Mouse (Mus musculus) lung, embryonic 16.5 days (tissue): Measurements from ENCODE around the gene Tango2. TPM values are rescaled to one million over a fixed set of nuclear protein-coding genes. Genes with fewer than 3 reads are reported as not detected.
"Not testable (repeated sequence)": the region's sequence is repeated elsewhere in the genome, so short reads cannot be mapped to it uniquely, and the experiment has no call there.

ENCODE experiments used
- ATAC-seq: fragments of 200-750 bp; cut with Nextera tagmentation; 2 replicates; pipeline ENCODE4 v1.8.0; 2017; ENCODE audit warnings: low read depth, mild to moderate bottlenecking, moderate library complexity
- H3K27ac ChIP-seq: fragments of 300-500 bp; sonication (generic); 2 replicates; pipeline ENCODE4 v1.5.1; 2014; ENCODE audit warnings: mild to moderate bottlenecking, control low read depth, low read length
- H3K27me3 ChIP-seq: fragments of 300-500 bp; sonication (generic); 2 replicates; pipeline ENCODE4 v1.6.1; 2014; ENCODE audit warnings: low read depth, low read length, mixed read lengths; ENCODE audit not compliant: control insufficient read depth, insufficient read depth
- H3K36me3 ChIP-seq: fragments of 300-500 bp; sonication (generic); 2 replicates; pipeline ENCODE4 v1.6.1; 2014; ENCODE audit warnings: low read length; ENCODE audit not compliant: control insufficient read depth, insufficient read depth
- H3K4me1 ChIP-seq: fragments of 300-500 bp; sonication (generic); replicated peaks from 2 replicates; pipeline ENCODE4 v1.6.1; 2014; ENCODE audit warnings: low read length, mixed read lengths; ENCODE audit not compliant: control insufficient read depth, insufficient read depth
- H3K4me2 ChIP-seq: fragments of 300-500 bp; sonication (generic); 2 replicates; pipeline ENCODE4 v1.6.1; 2014; ENCODE audit warnings: low read depth, low read length, control low read depth
- H3K4me3 ChIP-seq: fragments of 300-500 bp; sonication (generic); 2 replicates; pipeline ENCODE4 v1.5.1; 2014; ENCODE audit warnings: mild to moderate bottlenecking, low read length, control low read depth
- H3K9ac ChIP-seq: fragments of 300-500 bp; sonication (generic); 2 replicates; pipeline ENCODE4 v1.6.1; 2014; ENCODE audit warnings: low read length, control low read depth
- H3K9me3 ChIP-seq: fragments of 300-500 bp; sonication (generic); 2 replicates; pipeline ENCODE4 v1.6.1; 2016; ENCODE audit warnings: low read length; ENCODE audit not compliant: control insufficient read depth
- WGBS: fragments of 180-500 bp; shearing (Covaris S2); extraction: QIAGEN DNeasy Blood & Tissue Kit; methylation state at CpG from one replicate; pipeline ENCODE4 v1.1.7; 2014; 5-methylcytosine and 5-hydroxymethylcytosine counted together
- polyA plus RNA-seq: library from polyadenylated mRNA; unstranded; fragments of >200 nt; fragmentation: Nextera tagmentation; extraction: Ambion mirVana; gene quantifications from 2 replicates; pipeline ENCODE4 v1.2.1, GENCODE M21; 2015

Tango2 gene
- polyA plus RNA-seq, 1 experiment from 2014 or later = 27.0 TPM

- WGBS = 3% methylated on average over 9 of the region's 10 CpGs
- peaks cover 20% of the 10 kb centered on the region for H3K4me1 ChIP-seq
- H3K36me3 ChIP-seq, H3K9me3 ChIP-seq, H3K27me3 ChIP-seq, ATAC-seq: not testable (repeated sequence)
- H3K27ac ChIP-seq = peak overlapping the region; percentile 55; the same call in 1 of the 2 replicates
- H3K4me2 ChIP-seq = peak overlapping the region; percentile 48
- peak overlapping the region; percentile 65 for H3K9ac ChIP-seq
- peak overlapping the region; percentile 76 for H3K4me3 ChIP-seq
Measured at GRCm38 (mm10) chr16:18289614-18290013, 58.3 kb downstream of the Tango2 start.

DNA sequence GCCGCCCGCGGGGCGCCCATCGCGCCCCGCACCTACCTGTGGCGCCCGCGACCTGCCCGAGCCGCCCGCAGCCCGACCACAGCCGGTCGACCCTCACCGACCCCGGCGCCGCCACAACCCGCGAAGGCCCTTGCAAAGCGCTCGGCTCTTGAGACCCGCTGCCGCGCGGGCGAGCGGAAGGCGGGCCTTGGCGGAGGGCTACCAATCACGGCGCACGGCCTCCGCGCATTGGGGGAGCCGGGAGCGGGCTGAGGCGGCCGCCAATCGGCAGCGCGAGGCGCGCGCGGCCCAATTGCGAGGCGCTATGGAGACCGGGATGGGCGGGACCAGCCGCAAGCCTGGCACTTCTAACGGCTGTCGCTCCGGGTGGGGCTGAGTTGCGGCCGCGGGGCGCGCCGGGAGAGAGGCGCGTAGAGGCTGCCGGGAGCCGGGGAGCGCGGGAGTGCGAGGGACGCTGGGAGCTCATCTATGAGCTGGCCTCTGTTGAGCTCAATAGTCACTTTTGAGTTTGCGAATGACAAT is 58.8 kb downstream of the Tango2 start, which contains the start of gene Dgcr8:
Gene Dgcr8, minus strand, starts transcription at position 180 of the 522 bp plus-strand sequence.
- peak within 1 kb of the TSS; percentile 76 for H3K4me3 ChIP-seq
- H3K9me3 ChIP-seq = no peaks in the 10 kb centered on the region
- peak within 1 kb of the TSS; percentile 91 for H3K27ac ChIP-seq
- WGBS = under 1% methylated on average over 47 of the region's 71 CpGs
- H3K4me1 ChIP-seq = peaks cover 20% of the 10 kb centered on the region
- peak within 1 kb of the TSS; percentile 73 for H3K4me2 ChIP-seq
- peaks cover 9% of the 10 kb centered on the region for H3K36me3 ChIP-seq
- no peaks in the 10 kb centered on the region for H3K27me3 ChIP-seq
- peak within 1 kb of the TSS; percentile 89 for H3K9ac ChIP-seq
- ATAC-seq = peak; percentile 99

DNA sequence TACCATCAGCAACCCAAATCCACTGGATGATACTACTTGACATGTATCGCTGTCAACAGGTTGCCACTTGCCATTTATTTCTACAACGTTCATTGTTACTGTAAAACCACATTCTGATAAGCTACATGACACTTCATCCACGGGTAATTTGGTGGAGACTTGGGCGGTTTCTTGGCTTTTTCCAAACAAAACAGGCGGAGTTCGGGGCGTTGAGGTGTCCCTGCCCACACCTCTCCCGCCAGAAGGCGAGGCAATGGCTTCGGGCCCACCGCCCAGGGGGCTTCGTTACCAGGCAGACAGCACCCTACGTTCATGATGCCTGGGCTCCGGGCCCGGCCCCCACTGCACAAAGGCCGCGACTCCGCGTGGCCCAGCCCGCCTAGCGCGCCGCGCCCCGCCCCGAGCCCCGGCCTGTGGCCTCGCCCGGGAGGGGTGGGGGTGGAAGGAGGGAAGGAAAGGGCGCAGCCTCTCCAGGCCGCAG is 59.3 kb downstream of the Tango2 start:
- Histone ChIP-seq H3K4me2 (peak overlapping the region; percentile 73), H3K4me1 (peaks cover 20% of the 10 kb centered on the region), H3K4me3 (peak overlapping the region; percentile 76), H3K9me3 (no peaks in the 10 kb centered on the region), H3K9ac (peak overlapping the region; percentile 89), H3K27ac (peak overlapping the region; percentile 91), H3K36me3 (peaks cover 14% of the 10 kb centered on the region), H3K27me3 (no peaks in the 10 kb centered on the region)
- WGBS = 0% methylated on average over 23 of the region's 31 CpGs
- ATAC-seq = peak; percentile 92

DNA sequence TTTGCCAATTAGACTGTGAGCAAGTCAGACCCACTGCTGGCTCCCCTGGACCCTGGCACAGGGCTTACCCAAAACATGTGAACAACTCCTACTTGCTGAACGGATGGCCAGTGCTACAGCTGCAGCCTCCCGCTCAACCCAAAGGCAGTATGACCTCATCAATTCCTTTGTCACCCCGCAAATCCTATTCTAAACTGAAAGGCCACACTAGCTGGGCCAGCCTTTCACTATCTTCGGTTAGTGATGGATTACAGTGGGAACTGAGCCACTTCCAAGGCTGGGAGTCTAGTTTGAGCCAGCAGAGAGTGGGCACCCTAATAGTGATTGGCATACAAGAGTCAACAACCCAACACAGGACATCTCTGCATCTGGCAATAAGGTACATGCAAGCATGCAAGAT is 59.7 kb downstream of the Tango2 start:
- Histone ChIP-seq H3K4me1 (peaks cover 20% of the 10 kb centered on the region), H3K9me3 (no peaks in the 10 kb centered on the region), H3K4me3 (peak overlapping the region; percentile 76), H3K9ac (peak overlapping the region; percentile 89), H3K4me2 (peak overlapping the region; percentile 73), H3K27ac (peak overlapping the region; percentile 91; the same call in 1 of the 2 replicates), H3K36me3 (peaks cover 19% of the 10 kb centered on the region), H3K27me3 (no peaks in the 10 kb centered on the region)
- 0% methylated on average over 4 of the region's 4 CpGs for WGBS
- ATAC-seq = no peak

GRCm38 (mm10) chr16:18275166-18275565 is 72.7 kb downstream of the Tango2 start:
- Histone ChIP-seq H3K27ac (no peak overlapping the region), H3K4me3 (no peak overlapping the region), H3K9me3 (no peaks in the 10 kb centered on the region), H3K27me3 (no peaks in the 10 kb centered on the region), H3K9ac (no peak overlapping the region), H3K4me1 (no peaks in the 10 kb centered on the region), H3K36me3 (peaks cover 78% of the 10 kb centered on the region), H3K4me2 (no peak overlapping the region)
- no peak for ATAC-seq
- 82% methylated on average over 2 of the region's 2 CpGs for WGBS

DNA sequence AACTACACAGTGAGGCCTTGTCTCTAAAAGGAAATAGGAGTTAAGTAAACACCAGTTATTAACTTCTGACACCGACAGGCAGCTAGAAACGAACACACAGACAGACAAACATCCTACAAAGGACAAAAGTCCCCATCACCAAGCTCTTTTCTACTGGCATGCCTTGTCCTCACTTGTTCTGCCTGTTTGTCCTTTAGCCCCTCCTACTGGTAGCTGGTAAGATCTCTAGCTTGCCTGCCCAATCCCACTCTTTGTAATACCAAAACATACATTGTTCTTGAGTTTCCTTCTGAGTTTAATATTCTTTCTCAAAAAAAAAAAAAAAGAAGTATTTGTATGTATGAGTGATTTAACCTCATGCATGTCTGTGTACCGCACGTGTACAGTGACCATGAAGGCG is 79.7 kb downstream of the Tango2 start:
- peaks cover 59% of the 10 kb centered on the region for H3K36me3 ChIP-seq
- H3K9me3 ChIP-seq = no peaks in the 10 kb centered on the region
- H3K27me3 ChIP-seq = no peaks in the 10 kb centered on the region
- no peak overlapping the region for H3K4me2 ChIP-seq
- no peak for ATAC-seq
- H3K4me3 ChIP-seq = no peak overlapping the region
- H3K4me1 ChIP-seq = no peaks in the 10 kb centered on the region
- no peak overlapping the region for H3K27ac ChIP-seq
- no peak overlapping the region for H3K9ac ChIP-seq
- WGBS = 77% methylated on average over 5 of the region's 5 CpGs

DNA sequence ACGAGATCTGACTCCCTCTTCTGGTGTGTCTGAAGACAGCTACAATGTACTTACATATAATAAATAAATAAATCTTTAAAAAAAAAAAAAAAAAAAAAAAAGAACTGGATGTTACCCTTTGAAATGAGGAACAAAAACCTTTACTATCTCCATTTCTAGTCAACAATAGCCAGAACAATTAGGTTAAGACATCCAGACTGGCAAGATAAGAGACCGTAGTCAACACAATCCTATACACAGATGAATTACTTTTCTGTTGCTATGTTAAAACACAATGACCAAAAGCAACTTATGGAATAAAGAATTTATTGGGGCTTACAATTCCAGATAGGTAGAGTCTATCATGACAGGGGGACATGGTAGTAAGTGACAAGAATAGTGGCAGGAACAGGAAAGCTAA is 82.9 kb downstream of the Tango2 start:
- no peaks in the 10 kb centered on the region for H3K4me1 ChIP-seq
- H3K9me3 ChIP-seq = no peaks in the 10 kb centered on the region
- ATAC-seq = no peak
- no peak overlapping the region for H3K27ac ChIP-seq
- no peak overlapping the region for H3K4me2 ChIP-seq
- no peak overlapping the region for H3K4me3 ChIP-seq
- H3K36me3 ChIP-seq = peaks cover 52% of the 10 kb centered on the region
- H3K27me3 ChIP-seq = no peaks in the 10 kb centered on the region
- no peak overlapping the region for H3K9ac ChIP-seq
- WGBS = 91% methylated on average over 2 of the region's 2 CpGs

DNA sequence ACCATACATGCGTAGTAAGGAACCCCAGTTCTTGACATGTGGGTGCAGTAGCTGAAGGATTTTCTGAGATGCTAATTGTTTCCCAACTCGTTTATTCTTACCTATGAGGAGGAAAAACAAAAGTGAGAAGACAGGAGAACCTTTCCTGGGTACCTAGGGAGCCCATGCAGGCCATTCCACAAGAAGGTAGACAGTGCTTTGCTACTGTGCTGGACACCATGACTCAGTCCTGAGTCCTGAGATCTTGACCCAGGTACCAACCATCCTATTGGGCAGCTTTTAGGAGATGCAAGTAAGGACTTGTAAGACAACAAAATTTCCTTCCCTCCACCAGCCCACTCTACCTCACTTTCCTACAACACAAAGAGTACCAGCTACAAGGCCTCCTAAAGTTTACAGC is 89.7 kb downstream of the Tango2 start, which contains the start of gene Gm49776:
Gene Gm49776, minus strand, starts transcription at position 101 of the 400 bp plus-strand sequence.
- Histone ChIP-seq H3K27me3 (no peaks in the 10 kb centered on the region), H3K4me2 (no peak within 1 kb of the TSS), H3K27ac (no peak within 1 kb of the TSS), H3K36me3 (peaks cover 73% of the 10 kb centered on the region), H3K4me1 (no peaks in the 10 kb centered on the region), H3K9me3 (no peaks in the 10 kb centered on the region), H3K4me3 (no peak within 1 kb of the TSS), H3K9ac (no peak within 1 kb of the TSS)
- WGBS = 93% methylated on average over 2 of the region's 2 CpGs
- no peak for ATAC-seq

GRCm38 (mm10) chr16:18253866-18254265 is 94.0 kb downstream of the Tango2 start:
- peaks cover 57% of the 10 kb centered on the region for H3K36me3 ChIP-seq
- H3K9me3 ChIP-seq = no peaks in the 10 kb centered on the region
- WGBS = 88% methylated on average over 1 of the region's 1 CpGs

More at GRCm38 (mm10) chr16:18253866-18254265, 94.0 kb downstream of the Tango2 start:
- H3K4me2 ChIP-seq = no peak overlapping the region
- H3K9ac ChIP-seq = no peak overlapping the region
- no peak for ATAC-seq
- H3K4me1 ChIP-seq = peaks cover 14% of the 10 kb centered on the region
- no peaks in the 10 kb centered on the region for H3K27me3 ChIP-seq
- no peak overlapping the region for H3K4me3 ChIP-seq
- H3K27ac ChIP-seq = no peak overlapping the region
